Mouse (Mus musculus): ENCODE results near the gene Acot8.

DNA sequence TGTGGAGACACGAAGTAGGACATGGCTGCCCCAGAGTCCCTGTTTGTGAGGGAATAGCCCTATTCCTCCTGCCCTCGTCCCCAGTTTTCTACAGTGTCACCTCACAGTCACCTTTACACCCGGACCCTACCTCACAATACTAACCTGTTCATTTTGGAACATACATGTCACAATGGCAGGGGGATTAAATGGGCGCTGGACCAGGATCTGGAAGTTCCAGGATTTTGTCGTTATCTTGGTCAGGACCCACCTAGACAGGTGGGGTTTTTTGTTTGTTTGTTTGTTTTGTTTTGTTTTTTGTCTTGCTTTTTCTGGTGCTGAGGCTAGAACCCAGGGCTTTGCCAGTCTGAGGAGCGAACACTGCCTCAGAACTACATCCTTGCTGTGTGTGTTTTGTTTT lies 23.8 kb upstream of the Acot8 start, which contains the start of gene Spata25:
- TF ChIP-seq GATA1 (IDR thresholded peaks at IDR 0.05; ENCODE audit: borderline replicate concordance, low read length) (no peak), TAL1 (conservative IDR thresholded peaks at IDR 0.05; ENCODE audit: low read depth, low read length) (no peak), CTCF (IDR thresholded peaks at IDR 0.05; ENCODE audit: low read depth, low read length) (no peak), GATA2 (IDR thresholded peaks at IDR 0.05; ENCODE audit: borderline replicate concordance, low read depth, low read length) (no peak)
